Mouse (Mus musculus): ENCODE data around the gene Nav2.

Nav2 gene

GRCm38 (mm10) chr7:49282446-49282845 is 373.9 kb downstream of the Nav2 start:
- no peak for DNase-seq (ENCODE audit: low spot score in 2 of 2)

GRCm38 (mm10) chr7:49283507-49284361 is 375.2 kb downstream of the Nav2 start:
- DNase-seq (ENCODE audit: low spot score in 2 of 2), result no peak

- DNase-seq (ENCODE audit: low spot score in 2 of 2), result no peak
These were observed 379.7 kb downstream of the Nav2 start for GRCm38 (mm10) chr7:49288186-49288585.

GRCm38 (mm10) chr7:49290308-49290707 is 381.8 kb downstream of the Nav2 start:
- no peak for DNase-seq (ENCODE audit: low spot score in 2 of 2)

- no peak for DNase-seq (ENCODE audit: low spot score in 2 of 2)
These were observed 382.8 kb downstream of the Nav2 start for GRCm38 (mm10) chr7:49291208-49291892.

GRCm38 (mm10) chr7:49297148-49297547 is 388.6 kb downstream of the Nav2 start:
- no peak for DNase-seq (ENCODE audit: low spot score in 2 of 2)

- DNase-seq (ENCODE audit: low spot score in 2 of 2), result no peak
These were observed 389.9 kb downstream of the Nav2 start for GRCm38 (mm10) chr7:49298431-49298839.

GRCm38 (mm10) chr7:49301487-49301886 is 393.0 kb downstream of the Nav2 start:
- DNase-seq (ENCODE audit: low spot score in 2 of 2), result no peak

- DNase-seq (ENCODE audit: low spot score in 2 of 2), result no peak
These were observed 395.3 kb downstream of the Nav2 start for GRCm38 (mm10) chr7:49303600-49304411.

GRCm38 (mm10) chr7:49307717-49308116 is 399.2 kb downstream of the Nav2 start:
- DNase-seq (ENCODE audit: low spot score in 2 of 2), result no peak

GRCm38 (mm10) chr7:49309746-49310145 is 401.2 kb downstream of the Nav2 start:
- DNase-seq (ENCODE audit: low spot score in 2 of 2), result no peak

GRCm38 (mm10) chr7:49313945-49314344 is 405.4 kb downstream of the Nav2 start:
- DNase-seq (ENCODE audit: low spot score in 2 of 2), result no peak

GRCm38 (mm10) chr7:49315033-49315432 is 406.5 kb downstream of the Nav2 start:
- no peak for DNase-seq (ENCODE audit: low spot score in 2 of 2)

GRCm38 (mm10) chr7:49316600-49316999 is 408.1 kb downstream of the Nav2 start:
- no peak for DNase-seq (ENCODE audit: low spot score in 2 of 2)

GRCm38 (mm10) chr7:49318183-49318897 is 409.8 kb downstream of the Nav2 start:
- DNase-seq (ENCODE audit: low spot score in 2 of 2), result no peak

- no peak for DNase-seq (ENCODE audit: low spot score in 2 of 2)
These were observed 410.4 kb downstream of the Nav2 start for GRCm38 (mm10) chr7:49318898-49319293.

- no peak for DNase-seq (ENCODE audit: low spot score in 2 of 2)
These were observed 411.5 kb downstream of the Nav2 start for GRCm38 (mm10) chr7:49319981-49320380.

GRCm38 (mm10) chr7:49321124-49321531 is 412.6 kb downstream of the Nav2 start:
- peak in 1 of 2 experiments; percentile 64 for DNase-seq (ENCODE audit: low spot score in 2 of 2)

- DNase-seq (ENCODE audit: low spot score in 2 of 2), result no peak
These were observed 413.7 kb downstream of the Nav2 start for GRCm38 (mm10) chr7:49322179-49322578.

GRCm38 (mm10) chr7:49324575-49324974 is 416.1 kb downstream of the Nav2 start:
- no peak for DNase-seq (ENCODE audit: low spot score in 2 of 2)

GRCm38 (mm10) chr7:49326136-49326722 is 417.7 kb downstream of the Nav2 start:
- DNase-seq (ENCODE audit: low spot score in 2 of 2), result no peak
